Mouse (Mus musculus) Patski (cell line): Measurements from ENCODE around the gene Ppa2. TPM values are rescaled to one million over a fixed set of nuclear protein-coding genes. Genes with fewer than 3 reads are reported as not detected.
A peak's percentile ranks its signal among the peaks of the same experiment; 100 is the strongest.

Source experiments
- ATAC-seq: fragments of 100-300 bp; one replicate; pipeline ENCODE4 v1.8.0; 2021
- CTCF ChIA-PET: fragments of 350-600 bp; sonication (Branson Sonifier 250); formaldehyde crosslinking; loops from one replicate; lab custom pipeline; 2022; ENCODE audit warnings: inconsistent platforms; lab: Charles Lee
- POLR2A ChIA-PET: fragments of 350-600 bp; sonication (Branson Sonifier 250); formaldehyde crosslinking; loops from one replicate; lab custom pipeline; 2022; ENCODE audit warnings: antibody characterized with exemption, inconsistent platforms; lab: Charles Lee
- DNase-seq: peaks from one replicate; pipeline ENCODE4 v3.0.0-alpha.2; 2011; ENCODE audit warnings: low read depth, low spot score
- H3K27me3 ChIP-seq: fragments of 371-371 bp; one replicate; pipeline ENCODE4 v1.5.1; 2021
- CTCF ChIP-seq: fragments of 100-300 bp; IDR thresholded peaks from one replicate; pipeline ENCODE4 v1.5.1; 2021
- in situ Hi-C: fragments of 300-500 bp; cut with MboI; formaldehyde crosslinking; loops from 3 replicates; pipeline ENCODE4 v1.11.1; 2018; ENCODE audit warnings: low pct_unique_long_range_greater_than_20kb, mixed read lengths
- polyA plus RNA-seq: library from polyadenylated mRNA; unstranded; gene quantifications from one replicate; pipeline ENCODE4 v1.2.3, GENCODE M21; 2021

The Ppa2 gene
- polyA plus RNA-seq, 1 experiment from 2014 or later, result 111 TPM

- in situ Hi-C loops, result loop anchor here (5.0 to 25.0 kb wide), 2 partner anchors 217 to 1312 kb away; no protein-coding TSS in a partner anchor
Measured at GRCm38 (mm10) chr3:133325135-133325534, 15.2 kb downstream of the Ppa2 start.

GRCm38 (mm10) chr3:133328551-133328950, 18.6 kb downstream of the Ppa2 start:
- ChIA-PET CTCF (interaction anchor here (1.2 to 2.3 kb wide), 2 partner anchors 9 to 14 kb away, joined by 4 to 9 read pairs; no protein-coding TSS in a partner anchor), POLR2A (no interaction called here)
- TF ChIP-seq CTCF, result no peak
- no peak for DNase-seq
- no peak for ATAC-seq
- H3K27me3 ChIP-seq, result no peaks in the 10 kb centered on the region
- in situ Hi-C loops, result loop anchor here (5.0 to 25.0 kb wide), 2 partner anchors 214 to 1309 kb away; no protein-coding TSS in a partner anchor

More at GRCm38 (mm10) chr3:133325135-133325534, 15.2 kb downstream of the Ppa2 start:
- ChIA-PET CTCF (interaction anchor here (0.8 to 2.0 kb wide), 4 partner anchors 10 to 15 kb away, joined by 3 to 6 read pairs (median 4); partner anchors contain the start of gene Ppa2), POLR2A (no interaction called here)
- DNase-seq, result no peak
- ATAC-seq, result no peak
- H3K27me3 ChIP-seq, result no peaks in the 10 kb centered on the region
- no peak for TF ChIP-seq CTCF

- TF ChIP-seq CTCF, result peak; percentile 30
- ATAC-seq, result no peak
- no peak for DNase-seq
- POLR2A ChIA-PET, result no interaction called here
- CTCF ChIA-PET, result interaction anchor here (2.3 kb wide), 1 partner anchor 9 kb away, joined by 9 read pairs; no protein-coding TSS in a partner anchor
- H3K27me3 ChIP-seq, result no peaks in the 10 kb centered on the region
- in situ Hi-C loops, result loop anchor here (5.0 to 25.0 kb wide), 2 partner anchors 213 to 1308 kb away; no protein-coding TSS in a partner anchor
Measured at GRCm38 (mm10) chr3:133329406-133329805, 19.5 kb downstream of the Ppa2 start.

GRCm38 (mm10) chr3:133331184-133331866, 21.4 kb downstream of the Ppa2 start:
- TF ChIP-seq CTCF, result no peak
- POLR2A ChIA-PET, result interaction anchor here (0.6 kb wide), 1 partner anchor 1512 kb away, joined by 3 read pairs; no protein-coding TSS in a partner anchor
- DNase-seq, result no peak
- in situ Hi-C loops, result loop anchor here (25.0 kb wide), 1 partner anchor 1306 kb away; no protein-coding TSS in a partner anchor
- ATAC-seq, result no peak
- CTCF ChIA-PET, result interaction anchor here (1.1 to 2.1 kb wide), 3 partner anchors 9 to 18 kb away, joined by 3 to 10 read pairs (median 7); no protein-coding TSS in a partner anchor
- H3K27me3 ChIP-seq, result no peaks in the 10 kb centered on the region

GRCm38 (mm10) chr3:133332280-133332679, 22.4 kb downstream of the Ppa2 start:
- ATAC-seq, result no peak
- in situ Hi-C loops, result loop anchor here (25.0 kb wide), 1 partner anchor 1305 kb away; no protein-coding TSS in a partner anchor
- CTCF ChIA-PET, result interaction anchor here (2.1 kb wide), 1 partner anchor 10 kb away, joined by 7 read pairs; no protein-coding TSS in a partner anchor
- DNase-seq, result no peak
- POLR2A ChIA-PET, result no interaction called here
- H3K27me3 ChIP-seq, result no peaks in the 10 kb centered on the region
- TF ChIP-seq CTCF, result no peak

GRCm38 (mm10) chr3:133333267-133334170, 23.6 kb downstream of the Ppa2 start:
- ChIA-PET POLR2A (no interaction called here), CTCF (interaction anchor here (1.8 to 2.4 kb wide), 2 partner anchors 12 to 20 kb away, joined by 6 to 8 read pairs; no protein-coding TSS in a partner anchor)
- TF ChIP-seq CTCF, result no peak
- in situ Hi-C loops, result loop anchor here (25.0 kb wide), 1 partner anchor 1304 kb away; no protein-coding TSS in a partner anchor
- ATAC-seq (no peak), DNase-seq (no peak)
- H3K27me3 ChIP-seq, result no peaks in the 10 kb centered on the region

GRCm38 (mm10) chr3:133334691-133335090, 24.8 kb downstream of the Ppa2 start:
- ATAC-seq (peak; percentile 10), DNase-seq (no peak)
- in situ Hi-C loops, result loop anchor here (25.0 kb wide), 1 partner anchor 1303 kb away; no protein-coding TSS in a partner anchor
- no peaks in the 10 kb centered on the region for H3K27me3 ChIP-seq
- CTCF ChIA-PET, result interaction anchor here (1.0 to 2.4 kb wide), 4 partner anchors 12 to 31 kb away, joined by 3 to 8 read pairs (median 5); no protein-coding TSS in a partner anchor
- POLR2A ChIA-PET, result no interaction called here
- TF ChIP-seq CTCF, result no peak

- peak; percentile 29 for ATAC-seq
- ChIA-PET POLR2A (no interaction called here), CTCF (interaction anchor here (1.0 to 2.4 kb wide), 4 partner anchors 11 to 30 kb away, joined by 3 to 8 read pairs (median 5); no protein-coding TSS in a partner anchor)
- DNase-seq, result no peak
- H3K27me3 ChIP-seq, result no peaks in the 10 kb centered on the region
- in situ Hi-C loops, result loop anchor here (25.0 kb wide), 1 partner anchor 1302 kb away; no protein-coding TSS in a partner anchor
- no peak for TF ChIP-seq CTCF
Measured at GRCm38 (mm10) chr3:133335166-133335565, 25.3 kb downstream of the Ppa2 start.

- ChIA-PET POLR2A (no interaction called here), CTCF (no interaction called here)
- peak; percentile 64 for TF ChIP-seq CTCF
- ATAC-seq (no peak), DNase-seq (no peak)
- no peaks in the 10 kb centered on the region for H3K27me3 ChIP-seq
- in situ Hi-C loops, result loop anchor here (25.0 kb wide), 1 partner anchor 1301 kb away; no protein-coding TSS in a partner anchor
Measured at GRCm38 (mm10) chr3:133336400-133336799, 26.5 kb downstream of the Ppa2 start.
